Mouse (Mus musculus): ENCODE data around the gene Vps29. TPM values are rescaled to one million over a fixed set of nuclear protein-coding genes. Genes with fewer than 3 reads are reported as not detected.

Gene Vps29
- polyA plus RNA-seq, 1 experiment, result 9.2 TPM

DNA sequence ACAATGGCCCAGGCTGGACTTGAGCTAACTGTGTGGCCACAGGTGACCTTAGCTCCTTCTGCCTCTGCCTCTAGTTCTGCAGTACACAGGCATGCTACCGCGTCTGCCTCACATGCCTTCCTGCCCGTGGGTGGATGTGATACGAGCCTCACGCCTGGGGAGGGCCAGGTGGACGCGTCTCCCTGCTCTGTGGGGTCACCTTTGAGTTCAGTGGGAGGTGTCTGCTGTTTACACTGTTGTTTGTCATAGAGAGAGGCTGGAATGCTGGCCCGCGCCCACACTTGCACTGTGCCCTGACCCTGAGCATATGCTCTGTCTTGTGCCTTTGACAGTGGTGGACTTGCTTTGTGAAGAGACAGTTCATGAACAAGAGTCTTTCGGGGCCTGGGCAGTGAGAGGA is 51.4 kb downstream of the Vps29 start:
- TF ChIP-seq GATA1 (IDR thresholded peaks at IDR 0.05; ENCODE audit: low read length), result no peak

DNA sequence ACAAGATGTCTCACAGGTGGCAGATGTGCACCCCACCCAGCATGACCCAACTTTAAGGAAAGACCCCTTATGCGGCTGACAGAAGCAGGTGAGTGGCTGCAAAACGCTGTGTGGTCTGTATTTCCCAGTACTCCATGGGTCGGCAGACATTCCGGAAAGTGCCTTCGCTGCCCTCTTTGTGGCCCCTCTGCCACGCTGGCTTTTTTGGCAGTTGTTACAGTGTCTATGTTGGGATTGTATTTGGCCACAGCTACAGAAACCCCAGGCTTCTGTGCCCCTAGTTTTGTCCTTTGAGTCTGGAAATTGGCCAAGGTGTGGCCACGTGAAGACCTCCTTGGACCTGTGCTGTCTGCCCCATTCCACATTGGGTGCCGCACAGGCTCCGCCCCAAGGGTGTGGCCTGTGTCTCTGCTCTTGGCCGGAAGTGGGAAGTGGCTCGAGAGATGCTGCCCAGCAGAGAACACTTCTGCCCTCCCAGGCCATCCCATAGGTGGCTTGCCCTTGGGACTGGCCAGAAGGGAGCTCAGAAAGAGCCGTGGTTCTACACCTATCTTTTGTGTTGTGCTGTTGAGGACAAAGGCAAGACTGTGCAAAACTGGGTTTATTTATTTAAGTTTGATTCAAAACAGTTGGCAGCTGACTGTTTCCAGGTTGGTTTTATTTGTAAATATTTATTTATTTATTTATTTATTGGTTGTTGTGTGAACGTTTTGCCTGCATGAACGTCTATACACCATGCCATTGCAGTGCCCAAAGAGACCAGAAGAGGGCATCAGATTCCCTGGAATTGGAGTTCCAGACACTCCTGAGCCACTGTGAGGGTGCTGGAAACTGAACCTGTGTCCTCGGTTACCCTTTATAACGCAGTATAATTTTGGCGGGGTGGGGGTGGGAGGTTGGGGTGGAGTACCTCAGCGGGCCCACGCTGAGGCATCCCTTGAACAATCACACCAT is 55.8 kb downstream of the Vps29 start:
- no peak for TF ChIP-seq GATA1 (IDR thresholded peaks at IDR 0.05; ENCODE audit: low read length)

DNA sequence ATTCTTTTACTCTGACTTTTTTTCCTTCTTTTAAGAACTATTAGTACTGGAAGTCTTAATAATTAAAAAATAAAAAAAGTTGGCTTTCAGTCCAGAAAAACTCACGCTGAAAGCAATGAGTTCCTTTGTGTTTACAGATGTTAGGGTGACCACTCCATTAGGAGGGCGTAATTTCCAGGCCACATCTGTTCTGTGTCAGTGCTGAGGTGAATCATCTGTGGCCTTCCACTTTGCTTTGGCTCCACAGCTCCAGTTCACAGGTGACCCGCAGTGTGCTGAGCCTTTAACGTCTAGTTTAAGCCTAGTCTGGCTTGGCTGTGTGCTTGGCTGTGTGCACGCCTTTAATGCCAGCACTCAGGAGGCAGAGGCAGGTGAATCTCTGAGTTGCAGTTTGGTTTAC is 57.7 kb downstream of the Vps29 start:
- TF ChIP-seq GATA1 (IDR thresholded peaks at IDR 0.05; ENCODE audit: low read length), result no peak

DNA sequence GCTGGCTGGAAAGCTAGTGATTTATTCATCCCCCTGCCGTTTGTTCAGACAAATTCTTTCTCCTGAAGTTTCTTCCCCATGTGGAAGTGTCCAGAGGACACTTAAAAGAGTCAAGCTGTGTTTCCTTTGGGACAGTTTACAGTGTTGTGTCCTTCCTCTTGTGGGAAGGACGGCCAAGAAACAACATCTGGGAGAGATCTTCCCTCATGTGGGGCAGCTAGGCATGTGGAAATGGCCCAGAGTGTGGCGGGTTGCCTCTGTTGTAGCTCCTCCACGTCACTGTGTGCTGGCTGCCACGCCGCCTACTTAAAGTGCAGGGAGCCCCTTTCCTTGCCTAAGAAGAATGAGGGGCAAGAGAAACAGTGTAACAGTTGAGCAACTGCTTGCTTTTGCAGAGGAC is 58.7 kb downstream of the Vps29 start:
- no peak for TF ChIP-seq GATA1 (IDR thresholded peaks at IDR 0.05; ENCODE audit: low read length)

DNA sequence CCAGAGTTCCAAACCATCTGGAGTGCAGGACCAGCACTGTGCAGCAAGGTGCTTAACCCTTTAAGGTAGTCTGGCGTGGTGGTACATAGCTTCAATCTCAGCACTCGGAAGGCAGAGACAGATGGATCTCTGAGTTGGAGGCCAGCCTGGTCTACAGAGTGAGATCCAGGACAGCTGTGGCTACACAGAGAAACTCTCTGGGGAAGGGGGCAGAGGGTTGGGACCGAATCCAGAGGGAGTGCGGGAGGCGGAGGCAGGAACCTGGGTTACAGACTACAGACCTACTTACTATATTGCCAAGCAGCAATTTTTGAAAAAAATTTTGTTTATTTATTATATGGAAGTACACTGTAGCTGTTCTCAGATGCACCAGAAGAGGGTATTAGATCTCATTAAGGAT is 60.2 kb downstream of the Vps29 start:
- TF ChIP-seq GATA1 (IDR thresholded peaks at IDR 0.05; ENCODE audit: low read length), result no peak

Other genes starting within 250 kb of the Vps29 start
- gene Ccdc63, start 213.5 kb upstream of the Vps29 start, polyA plus RNA-seq (2012), result not detected in 2 replicates
- 154 and 174 TPM in 2 replicates for gene Ppp1cc, start 196.1 kb upstream of the Vps29 start, polyA plus RNA-seq (2012)
- gene Hvcn1, start 147.6 kb upstream of the Vps29 start, polyA plus RNA-seq (2012), result 0.29 and 0.55 TPM in 2 replicates
- gene Tctn1, start 89.9 kb upstream of the Vps29 start, polyA plus RNA-seq (2012), result 5.1 and 5.4 TPM in 2 replicates
- 6.8 and 10.2 TPM in 2 replicates for gene Pptc7, start 70.0 kb upstream of the Vps29 start, polyA plus RNA-seq (2012)
- gene Rad9b, start 136 bp upstream of the Vps29 start, polyA plus RNA-seq (2012), result 1.8 and 4.5 TPM in 2 replicates
- gene Gpn3, start 17.5 kb downstream of the Vps29 start, polyA plus RNA-seq (2012), result 50.2 and 84.1 TPM in 2 replicates
- gene Fam216a, start 18.0 kb downstream of the Vps29 start, polyA plus RNA-seq (2012), result 55.1 and 75.6 TPM in 2 replicates
- 26.9 and 49.4 TPM in 2 replicates for gene Arpc3, start 37.5 kb downstream of the Vps29 start, polyA plus RNA-seq (2012)
- gene Anapc7, start 67.3 kb downstream of the Vps29 start, polyA plus RNA-seq (2012), result 20.5 and 22.2 TPM in 2 replicates
- gene Atp2a2, start 147.9 kb downstream of the Vps29 start, polyA plus RNA-seq (2012), result 43.2 and 53.5 TPM in 2 replicates

All from G1E-ER4 (cell line).